Mouse (Mus musculus) heart, adult 2 months (tissue): ENCODE results near the gene Plcl2.

Experiments
- CTCF ChIP-seq: fragments of 200-600 bp; IDR thresholded peaks from 2 replicates; pipeline ENCODE4 v1.8.1; 2022; ENCODE audit warnings: antibody characterized with exemption, mild to moderate bottlenecking, moderate library complexity
- EP300 ChIP-seq: fragments of 200-500 bp; IDR thresholded peaks from 2 replicates; pipeline ENCODE4 v1.6.1; 2011; ENCODE audit warnings: low read depth, low read length, control low read depth; ENCODE audit not compliant: insufficient read depth
- POLR2A ChIP-seq: fragments of 200-500 bp; IDR thresholded peaks from 2 replicates; pipeline ENCODE4 v1.6.1; 2011; ENCODE audit warnings: mild to moderate bottlenecking, low read depth, low read length, control low read depth; ENCODE audit not compliant: insufficient read depth

DNA sequence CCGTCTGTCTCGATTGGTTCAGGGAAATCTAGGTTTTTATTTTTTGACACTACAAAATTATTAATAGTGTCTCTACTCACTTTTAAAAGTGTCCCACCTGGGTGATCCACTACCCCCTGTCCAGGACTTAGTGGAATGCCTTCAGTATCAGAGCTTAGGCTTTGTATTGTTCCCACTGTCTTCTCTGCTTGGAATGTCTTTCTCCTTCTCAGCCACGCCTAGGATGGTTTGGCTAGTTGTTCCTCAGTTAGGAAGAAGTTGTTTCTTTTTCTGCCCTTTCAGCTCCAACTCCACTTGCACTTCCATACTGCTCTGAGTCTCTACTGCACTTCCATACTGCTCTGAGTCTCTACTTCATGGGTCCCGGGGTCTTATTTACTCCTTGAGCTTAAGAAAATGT, 6.7 kb downstream of the Plcl2 start:
- no peak for TF ChIP-seq CTCF
- no peak for TF ChIP-seq EP300
- no peak for TF ChIP-seq POLR2A
